Mouse (Mus musculus): Measurements from ENCODE around the gene Dsn1.
A peak's percentile ranks its signal among the peaks of the same experiment; 100 is the strongest.

Gene Dsn1

GRCm38 (mm10) chr2:157006511-157007233, at the start of gene Dsn1:
TSS of gene Dsn1 (minus strand) at chr2:157007154.
- DNase-seq (ENCODE audit: low spot score), result peak; percentile 69

- no peak for DNase-seq (ENCODE audit: low spot score)
Observed at GRCm38 (mm10) chr2:157055721-157056120, 48.8 kb upstream of the Dsn1 start.

GRCm38 (mm10) chr2:157054816-157055215, 47.9 kb upstream of the Dsn1 start:
- DNase-seq (ENCODE audit: low spot score), result no peak

- DNase-seq (ENCODE audit: low spot score), result no peak
Observed at GRCm38 (mm10) chr2:157054297-157054696, 47.3 kb upstream of the Dsn1 start.

GRCm38 (mm10) chr2:157053787-157054186, 46.8 kb upstream of the Dsn1 start:
- DNase-seq (ENCODE audit: low spot score), result no peak

GRCm38 (mm10) chr2:157053124-157053523, 46.2 kb upstream of the Dsn1 start:
- no peak for DNase-seq (ENCODE audit: low spot score)

- DNase-seq (ENCODE audit: low spot score), result no peak
Observed at GRCm38 (mm10) chr2:157052448-157052847, 45.5 kb upstream of the Dsn1 start.

GRCm38 (mm10) chr2:157049831-157050243, 42.9 kb upstream of the Dsn1 start:
- no peak for DNase-seq (ENCODE audit: low spot score)

- peak; percentile 74 for DNase-seq (ENCODE audit: low spot score)
Observed at GRCm38 (mm10) chr2:157048395-157049181, 41.6 kb upstream of the Dsn1 start.

GRCm38 (mm10) chr2:157046956-157047355, 40.0 kb upstream of the Dsn1 start:
- DNase-seq (ENCODE audit: low spot score), result no peak

- no peak for DNase-seq (ENCODE audit: low spot score)
Observed at GRCm38 (mm10) chr2:157045932-157046331, 39.0 kb upstream of the Dsn1 start.

GRCm38 (mm10) chr2:157043987-157044386, 37.0 kb upstream of the Dsn1 start:
- no peak for DNase-seq (ENCODE audit: low spot score)

- no peak for DNase-seq (ENCODE audit: low spot score)
Observed at GRCm38 (mm10) chr2:157043556-157043955, 36.6 kb upstream of the Dsn1 start.

- DNase-seq (ENCODE audit: low spot score), result no peak
Observed at GRCm38 (mm10) chr2:157041421-157041820, 34.5 kb upstream of the Dsn1 start.

GRCm38 (mm10) chr2:157040649-157041046, 33.7 kb upstream of the Dsn1 start:
- no peak for DNase-seq (ENCODE audit: low spot score)

GRCm38 (mm10) chr2:157039900-157040648, 33.1 kb upstream of the Dsn1 start:
- no peak for DNase-seq (ENCODE audit: low spot score)

GRCm38 (mm10) chr2:157037303-157037702, 30.3 kb upstream of the Dsn1 start:
- no peak for DNase-seq (ENCODE audit: low spot score)

- DNase-seq (ENCODE audit: low spot score), result no peak
Observed at GRCm38 (mm10) chr2:157036400-157036799, 29.4 kb upstream of the Dsn1 start.

GRCm38 (mm10) chr2:157035371-157035770, 28.4 kb upstream of the Dsn1 start:
- DNase-seq (ENCODE audit: low spot score), result no peak

- no peak for DNase-seq (ENCODE audit: low spot score)
Observed at GRCm38 (mm10) chr2:157030804-157031203, 23.9 kb upstream of the Dsn1 start.

- DNase-seq (ENCODE audit: low spot score), result no peak
Observed at GRCm38 (mm10) chr2:157028261-157028660, 21.3 kb upstream of the Dsn1 start.

All from left cerebral cortex, adult 11 months (tissue).